Mouse (Mus musculus): ENCODE data around the gene Slf2. TPM values are rescaled to one million over a fixed set of nuclear protein-coding genes. Genes with fewer than 3 reads are reported as not detected.

Slf2 gene
- polyA plus RNA-seq, 1 experiment from 2014 or later, result 37.2 TPM

- peak within 1 kb of the TSS; percentile 89 for H3K4me3 ChIP-seq
- H3K27me3 ChIP-seq (replicated peaks), result no peaks in the 10 kb centered on the region
- H3K9me3 ChIP-seq, result no peaks in the 10 kb centered on the region
- peaks cover 59% of the 10 kb centered on the region for H3K36me3 ChIP-seq
- peak; percentile 93 for ATAC-seq (ENCODE audit: low FRiP score, low read depth)
- under 1% methylated on average over 82 of the region's 82 CpGs for WGBS
- peak within 1 kb of the TSS; percentile 88 for H3K9ac ChIP-seq
- H3K27ac ChIP-seq, result peak within 1 kb of the TSS; percentile 46
- peaks cover 21% of the 10 kb centered on the region for H3K4me1 ChIP-seq
- H3K4me2 ChIP-seq (replicated peaks), result peak within 1 kb of the TSS; percentile 93
These were observed 75.2 kb downstream of the Slf2 start, which contains the start of gene Mrpl43 for GRCm38 (mm10) chr19:45005957-45006712. Gene Mrpl43, minus strand, starts transcription at chr19:45006442.

GRCm38 (mm10) chr19:45007021-45007420, 76.1 kb downstream of the Slf2 start:
- WGBS, result 41% methylated on average over 17 of the region's 17 CpGs
- Histone ChIP-seq H3K4me2 (replicated peaks) (peak overlapping the region; percentile 93), H3K9ac (peak overlapping the region; percentile 88), H3K36me3 (peaks cover 59% of the 10 kb centered on the region), H3K4me1 (peaks cover 21% of the 10 kb centered on the region), H3K4me3 (peak overlapping the region; percentile 89), H3K27ac (no peak overlapping the region; the same call in 1 of the 2 replicates), H3K27me3 (replicated peaks) (no peaks in the 10 kb centered on the region), H3K9me3 (no peaks in the 10 kb centered on the region)
- no peak for ATAC-seq (ENCODE audit: low FRiP score, low read depth)

DNA sequence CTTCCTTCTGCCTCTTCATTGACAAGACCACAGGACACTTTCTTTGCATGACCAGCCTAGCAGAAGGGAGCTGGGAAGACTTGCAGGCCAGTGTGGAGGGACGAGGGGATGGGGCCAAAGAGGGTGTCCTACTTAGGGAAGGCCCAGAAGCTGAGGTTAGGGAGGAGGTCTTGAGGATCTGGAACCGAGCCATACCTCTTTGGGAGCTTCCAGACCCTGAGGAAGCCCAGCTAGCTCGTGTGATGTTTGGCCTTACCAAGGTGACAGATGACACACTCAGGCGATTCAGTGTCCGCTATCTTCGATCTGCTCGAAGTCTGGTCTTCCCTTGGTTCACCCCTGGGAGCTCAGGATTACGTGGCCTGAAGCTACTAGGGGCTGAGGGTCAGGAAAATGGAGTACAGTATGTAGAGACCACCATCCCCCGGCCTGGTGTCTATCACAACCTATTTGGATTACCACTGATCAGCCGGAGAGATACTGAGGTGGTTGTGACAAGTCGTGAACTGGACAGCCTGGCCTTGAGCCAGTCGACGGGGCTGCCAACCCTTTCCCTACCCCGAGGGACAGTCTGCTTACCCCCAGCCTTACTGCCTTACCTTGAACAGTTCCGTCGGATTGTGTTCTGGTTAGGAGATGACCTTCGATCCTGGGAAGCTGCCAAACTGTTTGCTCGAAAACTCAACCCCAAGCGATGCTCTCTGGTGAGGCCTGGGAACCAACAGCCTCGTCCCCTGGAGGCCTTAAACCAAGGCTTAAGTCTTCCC, 76.7 kb downstream of the Slf2 start:
- H3K9ac ChIP-seq, result peak overlapping the region; percentile 88; the same call in 1 of the 2 replicates

DNA sequence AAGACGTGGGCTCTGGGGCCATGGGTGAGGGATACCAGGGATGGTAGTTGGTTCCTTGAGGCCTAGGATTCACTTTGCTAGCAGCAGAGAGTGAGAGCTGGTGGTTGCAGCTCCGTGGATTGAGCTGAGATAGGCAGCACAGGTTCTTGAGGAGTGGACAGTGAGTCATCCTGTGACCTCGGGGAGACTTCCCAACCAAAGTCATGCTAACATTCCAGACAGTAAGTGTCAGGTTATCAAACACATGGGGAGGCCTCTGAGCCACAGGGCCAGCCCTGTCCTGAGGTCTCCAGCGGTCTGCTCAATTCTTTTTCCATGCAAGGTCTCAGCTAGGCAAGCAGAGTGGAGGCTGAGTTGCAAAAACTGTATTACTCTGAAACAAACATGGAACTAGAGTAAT, 79.7 kb downstream of the Slf2 start:
- peaks cover 36% of the 10 kb centered on the region for H3K36me3 ChIP-seq
- no peaks in the 10 kb centered on the region for H3K9me3 ChIP-seq
- ATAC-seq (ENCODE audit: low FRiP score, low read depth), result no peak
- no peak overlapping the region for H3K27ac ChIP-seq
- no peak overlapping the region for H3K9ac ChIP-seq
- H3K4me1 ChIP-seq, result peaks cover 41% of the 10 kb centered on the region
- H3K4me2 ChIP-seq (replicated peaks), result no peak overlapping the region
- H3K4me3 ChIP-seq, result no peak overlapping the region
- no peaks in the 10 kb centered on the region for H3K27me3 ChIP-seq (replicated peaks)
- 90% methylated on average over 4 of the region's 4 CpGs for WGBS

More for the DNA sequence above, 76.7 kb downstream of the Slf2 start:
- Histone ChIP-seq H3K27ac (no peak overlapping the region), H3K4me3 (peak overlapping the region; percentile 89; the same call in 1 of the 2 replicates), H3K4me2 (replicated peaks) (peak overlapping the region; percentile 93), H3K4me1 (peaks cover 26% of the 10 kb centered on the region), H3K9me3 (no peaks in the 10 kb centered on the region), H3K27me3 (replicated peaks) (no peaks in the 10 kb centered on the region), H3K36me3 (peaks cover 56% of the 10 kb centered on the region)
- ATAC-seq (ENCODE audit: low FRiP score, low read depth), result no peak
- 95% methylated on average over 20 of the region's 20 CpGs for WGBS

DNA sequence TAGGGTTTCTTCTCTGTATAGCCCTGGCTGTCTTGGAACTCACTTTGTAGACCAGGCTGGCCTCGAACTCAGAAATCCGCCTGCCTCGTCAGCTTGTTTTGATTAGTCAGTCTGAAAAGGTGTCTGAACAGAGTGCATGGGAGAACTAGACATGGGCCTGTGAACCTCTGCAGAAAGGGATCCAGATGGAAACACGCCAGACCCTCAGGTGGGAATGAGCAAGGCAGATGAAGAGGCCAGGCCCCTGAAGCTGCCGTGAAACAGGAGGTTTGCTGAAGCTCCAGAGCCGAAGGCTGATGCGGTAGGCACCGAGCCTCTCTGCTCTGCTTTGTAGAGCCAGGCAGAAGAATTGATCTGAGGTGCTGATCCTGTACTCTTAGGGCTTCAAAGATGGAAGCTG, 81.3 kb downstream of the Slf2 start:
- peaks cover 47% of the 10 kb centered on the region for H3K4me1 ChIP-seq
- peaks cover 36% of the 10 kb centered on the region for H3K36me3 ChIP-seq

GRCm38 (mm10) chr19:45012636-45013035, 81.7 kb downstream of the Slf2 start:
- H3K36me3 ChIP-seq, result peaks cover 36% of the 10 kb centered on the region
- H3K4me2 ChIP-seq (replicated peaks), result no peak overlapping the region
- no peak overlapping the region for H3K4me3 ChIP-seq
- 0 out of 2 replicates have a peak overlapping the region, but pooled peaks have one; percentile 26 for H3K9ac ChIP-seq
- peaks cover 46% of the 10 kb centered on the region for H3K4me1 ChIP-seq
- peak overlapping the region; percentile 67 for H3K27ac ChIP-seq
- H3K27me3 ChIP-seq (replicated peaks), result no peaks in the 10 kb centered on the region
- ATAC-seq (ENCODE audit: low FRiP score, low read depth), result no peak
- 41% methylated on average over 6 of the region's 6 CpGs for WGBS
- H3K9me3 ChIP-seq, result no peaks in the 10 kb centered on the region

More for the DNA sequence above, 81.3 kb downstream of the Slf2 start:
- Histone ChIP-seq H3K27ac (peak overlapping the region; percentile 67), H3K4me2 (replicated peaks) (no peak overlapping the region), H3K9me3 (no peaks in the 10 kb centered on the region), H3K4me3 (no peak overlapping the region), H3K27me3 (replicated peaks) (no peaks in the 10 kb centered on the region), H3K9ac (0 out of 2 replicates have a peak overlapping the region, but pooled peaks have one; percentile 26)
- WGBS, result 91% methylated on average over 8 of the region's 8 CpGs
- ATAC-seq (ENCODE audit: low FRiP score, low read depth), result no peak

GRCm38 (mm10) chr19:45013581-45014225, 82.8 kb downstream of the Slf2 start:
- Histone ChIP-seq H3K9ac (no peak overlapping the region), H3K27me3 (replicated peaks) (no peaks in the 10 kb centered on the region), H3K4me3 (no peak overlapping the region), H3K36me3 (peaks cover 26% of the 10 kb centered on the region), H3K4me2 (replicated peaks) (no peak overlapping the region), H3K9me3 (no peaks in the 10 kb centered on the region), H3K27ac (no peak overlapping the region), H3K4me1 (peaks cover 49% of the 10 kb centered on the region)
- WGBS, result 54% methylated on average over 6 of the region's 6 CpGs
- no peak for ATAC-seq (ENCODE audit: low FRiP score, low read depth)

GRCm38 (mm10) chr19:45014335-45014971, 83.5 kb downstream of the Slf2 start, which contains the start of gene Lzts2:
Gene Lzts2, plus strand, starts transcription at chr19:45014414.
- H3K4me1 ChIP-seq, result peaks cover 56% of the 10 kb centered on the region
- peak within 1 kb of the TSS; percentile 85 for H3K4me2 ChIP-seq (replicated peaks)

DNA sequence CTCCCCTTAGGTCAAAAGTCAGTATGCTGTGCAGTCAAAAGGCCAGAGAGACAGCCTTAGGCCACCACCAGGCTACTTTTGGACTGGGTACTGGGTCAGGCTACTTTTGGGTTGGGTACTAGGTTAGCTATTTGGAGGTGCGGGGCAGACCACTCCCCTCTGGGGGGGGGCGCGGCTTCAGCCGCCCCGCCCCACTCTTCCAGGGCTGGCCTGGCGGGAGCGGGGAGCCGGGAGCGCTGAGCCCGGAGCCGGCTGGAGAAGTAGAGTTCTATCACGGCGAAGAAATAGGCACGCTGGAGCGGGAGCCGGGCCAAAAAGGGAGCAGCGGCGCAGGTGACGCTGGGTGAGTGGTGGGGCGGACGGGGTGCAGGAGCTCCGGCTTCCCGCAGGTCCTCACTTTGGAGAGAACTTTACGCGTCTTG, 84.0 kb downstream of the Slf2 start:
- Histone ChIP-seq H3K27me3 (replicated peaks) (no peaks in the 10 kb centered on the region), H3K4me1 (peaks cover 61% of the 10 kb centered on the region), H3K4me2 (replicated peaks) (peak overlapping the region; percentile 85), H3K9me3 (no peaks in the 10 kb centered on the region), H3K27ac (0 out of 2 replicates have a peak overlapping the region, but pooled peaks have one; percentile 5), H3K4me3 (peak overlapping the region; percentile 69), H3K36me3 (peaks cover 23% of the 10 kb centered on the region), H3K9ac (peak overlapping the region; percentile 86)
- ATAC-seq (ENCODE audit: low FRiP score, low read depth), result no peak
- under 1% methylated on average over 25 of the region's 25 CpGs for WGBS

More at GRCm38 (mm10) chr19:45014335-45014971, 83.5 kb downstream of the Slf2 start, which contains the start of gene Lzts2:
- Histone ChIP-seq H3K9ac (peak within 1 kb of the TSS; percentile 86), H3K27me3 (replicated peaks) (no peaks in the 10 kb centered on the region), H3K36me3 (peaks cover 26% of the 10 kb centered on the region), H3K4me3 (peak within 1 kb of the TSS; percentile 69), H3K27ac (0 out of 2 replicates have a peak within 1 kb of the TSS, but pooled peaks have one; percentile 5), H3K9me3 (no peaks in the 10 kb centered on the region)
- 7% methylated on average over 10 of the region's 10 CpGs for WGBS
- ATAC-seq (ENCODE audit: low FRiP score, low read depth), result no peak

DNA sequence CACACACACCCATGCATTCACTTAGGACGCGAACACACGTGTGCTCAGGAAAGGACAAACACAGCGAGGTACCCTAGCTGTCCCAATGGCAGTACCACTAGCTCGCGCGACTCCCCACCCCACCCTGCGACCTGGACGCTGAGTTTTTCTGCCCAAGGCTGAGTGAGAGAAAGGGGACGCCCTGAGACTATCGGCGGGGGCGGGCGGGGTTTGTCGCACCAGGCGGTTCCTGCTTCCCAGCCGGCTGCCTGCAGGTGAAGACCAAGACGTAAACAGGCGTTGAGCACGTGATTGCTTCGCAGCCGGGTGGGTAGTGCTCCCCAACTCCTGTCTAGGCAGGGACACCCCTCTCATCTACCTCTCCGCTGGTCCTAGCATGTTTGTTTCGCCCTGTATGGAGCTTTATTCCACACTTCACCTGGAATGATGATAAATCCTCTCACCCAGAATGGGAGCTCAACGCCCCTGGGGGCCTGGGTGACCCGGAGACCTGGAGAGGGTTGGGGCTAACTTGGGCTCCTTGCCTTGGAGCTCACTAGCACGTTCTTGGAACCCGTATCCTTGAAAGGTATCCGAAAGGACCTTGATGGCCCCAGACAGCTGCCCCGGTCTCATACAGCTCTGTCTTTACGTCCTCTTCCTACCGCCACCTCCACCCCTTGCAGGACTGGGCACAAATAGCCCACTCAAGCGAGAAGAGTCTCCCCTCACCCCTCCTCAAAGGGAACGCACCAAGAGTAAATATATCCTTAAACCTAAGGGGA, 84.7 kb downstream of the Slf2 start:
- H3K4me1 ChIP-seq, result peaks cover 68% of the 10 kb centered on the region
- H3K9ac ChIP-seq, result peak overlapping the region; percentile 86
- no peaks in the 10 kb centered on the region for H3K9me3 ChIP-seq
- WGBS, result 0% methylated on average over 34 of the region's 34 CpGs
- peak overlapping the region; percentile 85 for H3K4me2 ChIP-seq (replicated peaks)
- H3K36me3 ChIP-seq, result peaks cover 16% of the 10 kb centered on the region
- 0 out of 2 replicates have a peak, but pooled peaks have one; percentile 7 for ATAC-seq (ENCODE audit: low FRiP score, low read depth)
- H3K4me3 ChIP-seq, result peak overlapping the region; percentile 69
- H3K27ac ChIP-seq, result peak overlapping the region; percentile 96; the same call in 1 of the 2 replicates
- H3K27me3 ChIP-seq (replicated peaks), result no peaks in the 10 kb centered on the region

Measured in neural tube, embryonic 12.5 days (tissue).